ENCODE assay signal across 10 mouse cellular contexts in genomic region chr17:84585104-84585503, GRCm38 (mm10). TPM values are rescaled to one million over a fixed set of nuclear protein-coding genes. Genes with fewer than 3 reads are reported as not detected.
DNase-seq lines count a peak whose midpoint lies in the region; ATAC-seq lines count a peak whose summit lies in the region.
"Had no signal": no experiment of that assay in that cellular context is flagged by ENCODE, and none has a peak within 500 bp of the region (broad histone marks: within the 10 kb centered on the region; RNA-seq: fewer than 3 reads in every experiment).

No protein-coding gene starts in this region.

- no peak overlapping the region for H3K9ac ChIP-seq in stomach, embryonic 16.5 days (ENCODE audit: low read length)
- H3K9ac ChIP-seq: liver, embryonic 14.5 days had no signal

- no peak overlapping the region for H3K4me2 ChIP-seq in stomach, embryonic 16.5 days (ENCODE audit: low read depth, low read length)

- no peaks in the 10 kb centered on the region for H3K9me3 ChIP-seq in stomach, embryonic 16.5 days (replicated peaks; ENCODE audit: control insufficient read depth, low read length)

- WGBS in stomach, embryonic 16.5 days, result 52% methylated on average over 8 of the region's 8 CpGs

- H3K4me1 ChIP-seq in stomach, embryonic 16.5 days (ENCODE audit: control insufficient read depth, insufficient read depth, low read length), result peaks cover 2% of the 10 kb centered on the region; the same call in 1 of the 2 replicates

- H3K27ac ChIP-seq in stomach, embryonic 16.5 days (ENCODE audit: low read length), result 0 out of 2 replicates have a peak overlapping the region, but pooled peaks have one; percentile 23
- H3K27ac ChIP-seq: liver, embryonic 14.5 days had no signal

- no peaks in the 10 kb centered on the region for H3K27me3 ChIP-seq in stomach, embryonic 16.5 days (ENCODE audit: control insufficient read depth, insufficient read depth, low read length)

- H3K4me3 ChIP-seq in stomach, embryonic 16.5 days (replicated peaks; ENCODE audit: low read length), result no peak overlapping the region

- peak; percentile 82 for ATAC-seq in stomach, embryonic 16.5 days (ENCODE audit: insufficient read depth, low FRiP score)
- ATAC-seq: activated CD4-positive, CD25-positive, alpha-beta regulatory T cell, adult 4 months had no signal

- DNase-seq in cerebellum, postnatal 14 days, result peak; percentile 11 to 14
- no peak for DNase-seq in cerebellum, adult 11-12 months
- DNase-seq in ovary, postnatal 14 days (ENCODE audit: low spot score), result peak; percentile 17
- no peak for DNase-seq in ovary, postnatal 10 days (ENCODE audit: low spot score)
- DNase-seq in left cerebral cortex, adult 11 months (ENCODE audit: low spot score), result peak; percentile 45
- DNase-seq in spleen, postnatal 10 days (ENCODE audit: low spot score in 2 of 2), result no peak
- DNase-seq in T-cell, adult 2 months (ENCODE audit: low spot score), result no peak

- no peaks in the 10 kb centered on the region for H3K36me3 ChIP-seq in stomach, embryonic 16.5 days (ENCODE audit: control insufficient read depth, insufficient read depth, low read length)

RNA-seq across cellular contexts. Expression of gene Dync2li1, which starts 41.2 kb away (rescaled TPM):
- 27.8 and 32.9 TPM in 2 replicates for polyA plus RNA-seq in stomach, embryonic 16.5 days (2015; fragmentation: Nextera tagmentation; extraction: Ambion mirVana)

Comparison
In these comparisons a context has a peak if more than half of its experiments do, and no peak if none do; other contexts are left out.
1. DNase-seq: peak in cerebellum, postnatal 14 days (2 of 2), ovary, postnatal 14 days (single experiment) and left cerebral cortex, adult 11 months (single experiment); none in cerebellum, adult 11-12 months (single experiment), ovary, postnatal 10 days (single experiment), spleen, postnatal 10 days (0 of 2) and T-cell, adult 2 months (single experiment).